Mouse (Mus musculus) right cerebral cortex, postnatal 14 days (tissue): ENCODE measurements around the gene Cass4.

Experiments used
- DNase-seq: peaks from one replicate; pipeline ENCODE4 v3.0.0; 2022

Cass4 gene

DNA sequence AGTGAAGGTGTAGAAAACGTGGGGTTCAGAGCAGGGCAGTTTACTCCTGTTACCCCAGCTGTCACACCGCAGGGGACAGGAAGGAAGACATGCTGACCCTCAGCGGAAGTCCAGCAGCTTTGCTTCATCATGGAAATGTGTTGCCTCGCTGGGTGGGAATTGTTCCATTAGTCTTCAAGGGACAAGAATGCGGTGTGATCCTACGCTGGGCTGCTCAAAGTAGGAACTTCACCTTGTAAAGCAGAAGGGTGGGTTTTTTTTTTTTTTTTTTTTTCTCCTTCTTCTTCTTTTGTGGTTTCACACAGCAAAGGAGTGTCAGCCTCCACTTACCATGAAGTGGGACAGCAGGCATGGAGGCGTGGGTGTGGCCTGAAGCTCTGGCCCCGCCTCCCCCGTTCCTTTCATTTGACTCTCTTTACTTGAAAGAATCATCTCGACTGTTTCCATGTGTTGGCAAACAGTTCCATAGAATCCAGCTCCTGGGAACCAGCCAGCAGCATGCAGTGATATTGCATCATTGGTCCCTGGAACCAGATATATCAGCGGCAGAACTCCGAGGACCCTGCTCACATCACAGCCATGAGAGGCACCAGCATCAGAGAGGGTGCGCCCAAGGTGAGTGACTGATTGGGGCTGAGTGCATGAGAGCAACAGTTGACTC is at the start of gene Cass4:
Gene Cass4 (plus strand): TSS at position 404 of the 661 bp plus-strand sequence.
- no peak for DNase-seq

DNA sequence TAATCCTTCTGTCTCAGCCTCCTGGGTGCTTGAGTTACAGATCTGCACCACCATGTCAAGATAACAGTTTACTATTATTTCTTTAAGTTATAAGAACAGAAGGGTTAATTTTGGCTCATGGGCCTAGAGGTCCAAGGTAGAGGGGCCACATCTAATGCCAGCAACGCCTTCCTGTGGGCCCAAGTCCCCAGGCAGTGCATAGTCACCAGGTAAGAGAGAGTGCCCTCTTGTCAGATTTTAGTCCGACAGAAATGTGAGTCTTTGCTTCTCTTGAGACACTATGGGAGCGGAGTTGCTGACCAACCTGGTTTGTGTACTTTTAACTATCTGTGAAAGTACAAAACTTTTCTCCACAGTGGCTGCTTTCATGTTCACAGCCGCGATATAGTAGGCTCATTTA is 48.9 kb upstream of the Cass4 start:
- no peak for DNase-seq

DNA sequence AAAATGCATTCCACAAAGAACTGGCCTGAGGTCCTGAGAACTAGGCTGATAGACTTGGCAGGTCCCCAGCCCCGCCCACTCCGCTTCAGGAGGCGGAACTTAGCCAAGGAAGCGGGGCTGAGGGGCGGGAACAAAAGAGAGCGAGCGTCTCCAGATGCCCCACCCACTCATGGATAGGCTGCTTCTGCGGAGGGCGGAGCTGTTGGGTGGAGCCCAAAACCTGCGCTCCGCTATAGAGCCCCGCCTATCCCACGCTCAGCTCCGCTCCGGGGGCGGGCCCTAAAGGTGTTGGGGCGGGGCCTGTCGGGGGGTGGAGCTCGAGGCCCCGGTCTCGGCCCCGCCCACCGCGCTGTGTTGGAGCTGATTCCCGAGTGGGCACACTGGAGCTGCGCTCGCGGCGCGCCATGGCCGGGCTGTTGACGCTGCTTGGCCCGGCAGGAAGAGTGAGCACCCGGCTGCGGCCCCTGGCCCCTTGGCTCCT is 48.3 kb upstream of the Cass4 start, which contains the start of gene Fam210b:
Gene Fam210b (plus strand): TSS at position 308 of the 481 bp plus-strand sequence.
- peak; percentile 93 for DNase-seq

GRCm38 (mm10) chr2:172346034-172346929 is 47.3 kb upstream of the Cass4 start:
- DNase-seq, result peak; percentile 20

DNA sequence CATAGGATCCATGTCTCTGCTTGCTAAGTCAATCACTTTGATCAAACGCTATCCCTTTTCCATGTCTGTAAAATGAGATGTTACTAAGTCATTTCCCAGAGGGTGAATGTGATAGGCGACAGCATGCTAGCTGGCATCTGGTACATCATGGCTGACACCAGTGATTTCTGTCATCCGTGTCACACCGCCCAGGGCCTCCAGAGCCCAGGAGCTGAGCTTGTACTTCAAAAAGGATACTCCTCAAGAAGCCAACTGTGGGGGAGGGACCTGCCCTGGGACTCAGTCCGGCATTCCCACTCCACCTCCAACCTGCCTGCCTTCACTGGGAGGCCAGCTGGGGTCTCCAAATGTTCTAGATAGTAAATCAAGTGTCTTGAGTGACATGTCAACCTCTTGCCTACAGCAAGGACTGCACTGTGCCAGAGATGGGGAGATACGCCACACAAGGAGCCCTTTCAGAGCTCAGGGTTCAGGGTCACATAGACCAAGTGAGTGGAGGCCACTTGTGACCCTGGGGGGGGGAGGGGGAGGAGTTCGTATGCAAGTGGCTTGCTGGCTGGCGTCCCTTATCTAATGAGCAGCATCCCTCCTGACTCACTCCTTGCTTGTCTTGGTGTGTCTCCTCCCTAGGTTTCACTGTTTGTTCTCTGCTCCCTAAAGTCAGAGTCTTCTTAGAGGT is 46.5 kb upstream of the Cass4 start:
- DNase-seq, result no peak

GRCm38 (mm10) chr2:172348297-172348950 is 45.2 kb upstream of the Cass4 start:
- no peak for DNase-seq

DNA sequence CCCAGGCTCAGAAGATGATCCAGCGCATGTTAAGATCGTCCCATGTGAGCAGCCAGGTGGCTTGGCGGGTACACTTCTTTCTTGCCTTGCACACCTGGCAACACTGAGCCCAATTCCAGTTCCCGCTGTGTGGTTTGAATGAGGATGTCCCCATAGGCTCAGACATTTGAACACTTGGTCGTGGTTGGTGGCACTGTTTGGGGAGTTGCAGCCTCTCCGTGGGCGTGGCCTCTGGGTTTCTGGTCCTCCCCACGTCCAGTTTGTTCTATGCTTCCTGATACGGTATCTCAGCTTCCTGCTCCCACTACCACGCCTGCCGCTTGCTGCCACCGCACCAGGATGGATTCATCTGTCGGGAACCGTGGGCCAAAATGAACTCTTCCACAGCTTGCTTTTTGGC is 43.8 kb upstream of the Cass4 start:
- DNase-seq, result no peak

- DNase-seq, result no peak
Observed at GRCm38 (mm10) chr2:172350773-172351172, 42.8 kb upstream of the Cass4 start.

DNA sequence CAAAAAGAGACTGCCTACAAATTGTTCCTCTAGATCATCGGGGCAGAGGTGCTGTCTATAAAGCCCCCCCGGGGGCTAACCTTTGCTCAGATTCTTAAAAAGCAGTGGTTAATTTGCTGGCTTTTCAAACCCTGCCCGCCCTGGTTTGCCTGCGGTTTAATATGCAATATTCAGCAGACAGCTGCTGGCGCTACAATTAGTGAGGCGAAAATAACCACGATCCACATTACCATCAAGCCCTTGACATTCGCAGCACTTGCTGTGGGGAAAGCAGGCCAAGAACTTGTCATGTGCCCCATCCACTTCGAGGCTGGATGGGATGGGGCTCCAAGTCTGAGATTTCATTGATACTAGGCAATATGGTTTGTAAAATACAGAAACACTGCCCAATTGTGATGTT is 40.4 kb upstream of the Cass4 start:
- DNase-seq, result no peak

DNA sequence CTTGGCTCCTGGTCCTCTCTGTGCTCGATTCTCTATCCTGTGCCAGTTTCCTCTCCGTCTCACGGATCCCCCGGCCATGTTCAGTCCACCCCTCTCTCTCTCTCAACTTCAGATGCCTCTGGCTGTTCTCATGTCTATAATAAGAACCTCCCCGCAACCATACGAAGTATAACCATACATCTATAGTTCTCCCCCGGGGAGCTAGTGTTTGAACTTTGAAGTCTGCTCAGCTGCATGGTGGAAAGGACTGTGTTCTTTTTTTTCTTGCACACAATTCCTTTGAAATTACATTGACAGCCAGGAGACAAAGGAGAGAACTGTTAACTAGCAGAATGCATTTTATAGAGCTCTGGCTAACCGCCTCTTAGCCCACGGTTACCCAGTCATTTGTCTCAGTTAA is 38.8 kb upstream of the Cass4 start:
- DNase-seq, result no peak

GRCm38 (mm10) chr2:172355833-172356232 is 37.8 kb upstream of the Cass4 start:
- no peak for DNase-seq

DNA sequence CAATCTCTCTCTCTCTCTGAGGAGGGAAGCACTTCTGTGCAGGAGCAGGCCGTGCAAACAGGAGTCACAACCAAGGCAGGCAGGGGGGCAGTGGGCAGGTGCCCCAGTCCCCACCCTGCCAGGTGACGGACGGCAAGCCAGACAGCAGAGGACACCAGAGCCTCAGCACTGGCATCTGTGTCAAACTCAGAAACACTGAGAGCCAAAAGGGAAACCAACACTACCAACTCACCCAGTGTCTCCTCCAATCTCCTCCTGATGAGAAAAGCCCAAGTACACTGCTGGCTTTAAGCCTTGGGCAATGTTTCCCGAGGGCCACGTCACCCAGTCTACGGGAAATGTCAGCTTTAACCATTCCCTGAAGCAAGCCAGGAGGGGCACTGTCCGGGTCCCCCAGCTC is 30.4 kb upstream of the Cass4 start:
- no peak for DNase-seq

- DNase-seq, result peak; percentile 92
Observed at GRCm38 (mm10) chr2:172370411-172371223, 23.0 kb upstream of the Cass4 start, which contains the start of the genes Aurka and Cstf1. Gene Aurka, minus strand, starts transcription at chr2:172370535. Gene Cstf1, plus strand, starts transcription at chr2:172370681.

DNA sequence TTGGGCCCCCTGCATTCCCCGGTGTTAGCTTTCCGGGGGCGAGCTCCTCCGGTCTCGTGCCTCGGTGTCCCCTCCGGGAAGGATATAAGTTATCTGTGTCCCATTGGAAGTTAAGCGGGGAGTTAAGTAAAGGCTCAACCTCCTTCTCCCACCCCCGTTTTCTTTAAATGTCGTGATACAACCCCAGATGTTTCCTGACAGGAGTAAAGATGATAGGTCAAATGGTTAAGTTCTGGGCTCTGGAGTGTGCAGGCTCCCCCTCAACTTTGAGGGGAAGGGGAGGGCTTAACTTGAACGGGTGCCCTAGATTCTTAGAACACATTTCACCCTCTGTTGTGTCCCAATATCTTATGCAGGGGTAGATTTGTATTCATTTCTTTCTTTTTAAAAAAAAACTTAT is 22.3 kb upstream of the Cass4 start:
- DNase-seq, result no peak

- no peak for DNase-seq
Observed at GRCm38 (mm10) chr2:172376551-172376950, 17.0 kb upstream of the Cass4 start.

- no peak for DNase-seq
Observed at GRCm38 (mm10) chr2:172376999-172377515, 16.5 kb upstream of the Cass4 start.

- DNase-seq, result peak; percentile 63
Observed at GRCm38 (mm10) chr2:172378332-172378731, 15.3 kb upstream of the Cass4 start.

GRCm38 (mm10) chr2:172380513-172380912 is 13.1 kb upstream of the Cass4 start:
- DNase-seq, result no peak

GRCm38 (mm10) chr2:172381341-172381740 is 12.3 kb upstream of the Cass4 start:
- no peak for DNase-seq

DNA sequence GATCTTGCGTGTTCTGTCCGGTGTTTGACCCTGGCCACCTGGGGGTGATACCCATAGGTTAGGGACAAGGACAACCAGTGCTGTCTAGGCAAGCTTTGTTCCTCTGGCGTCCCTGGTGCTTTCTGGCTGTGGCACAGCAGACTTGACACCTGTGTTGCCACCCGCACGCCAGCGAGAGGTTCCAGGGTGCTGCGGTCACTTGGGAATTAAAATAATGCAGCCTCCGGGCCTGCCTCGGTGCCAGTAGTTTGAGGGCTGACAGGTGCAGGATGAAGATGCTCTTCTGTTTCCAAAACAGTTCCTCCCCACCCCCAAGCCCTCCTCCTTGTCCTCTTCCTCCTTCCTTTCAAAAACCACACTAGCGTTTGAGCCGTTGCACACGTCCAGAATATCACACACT is 11.7 kb upstream of the Cass4 start:
- DNase-seq, result no peak

DNA sequence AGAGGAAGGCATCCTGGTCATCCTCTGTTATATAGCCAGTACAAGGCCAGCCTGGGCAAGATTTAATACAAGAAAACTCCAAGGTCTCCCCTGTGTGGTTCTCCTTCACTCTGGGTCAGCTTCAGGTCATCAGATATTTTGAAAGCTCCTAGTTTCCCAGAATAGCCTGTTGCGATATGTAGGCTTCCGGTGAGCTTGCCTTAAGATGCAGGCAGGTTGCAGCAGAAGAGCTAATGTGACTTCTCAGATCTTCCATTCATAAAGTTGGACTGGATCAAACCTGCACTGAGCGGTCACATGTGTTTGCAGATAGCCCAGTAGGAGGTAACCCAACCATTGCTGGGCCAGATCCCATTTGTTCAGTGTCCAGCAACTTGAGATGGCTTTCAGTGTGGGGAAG is 8.9 kb upstream of the Cass4 start:
- DNase-seq, result no peak

GRCm38 (mm10) chr2:172390341-172390740 is 3.3 kb upstream of the Cass4 start:
- DNase-seq, result no peak
